Mouse (Mus musculus) midbrain, embryonic 16.5 days (tissue): ENCODE data around the gene Sergef. TPM values are rescaled to one million over a fixed set of nuclear protein-coding genes. Genes with fewer than 3 reads are reported as not detected.

ENCODE experiments used
- ATAC-seq: fragments of 200-750 bp; cut with Nextera tagmentation; 2 replicates; pipeline ENCODE4 v1.8.0; 2017; ENCODE audit warnings: moderate TSS enrichment
- H3K27ac ChIP-seq: fragments of 300-500 bp; sonication (generic); 2 replicates; pipeline ENCODE4 v1.5.1; 2014; ENCODE audit warnings: mild to moderate bottlenecking, low read length, mixed read lengths
- H3K27me3 ChIP-seq: fragments of 300-500 bp; sonication (generic); 2 replicates; pipeline ENCODE4 v1.6.1; 2014; ENCODE audit warnings: low read depth, low read length, mixed read lengths; ENCODE audit not compliant: control insufficient read depth, insufficient read depth
- H3K36me3 ChIP-seq: fragments of 300-500 bp; sonication (generic); 2 replicates; pipeline ENCODE4 v1.6.1; 2014; ENCODE audit warnings: mild to moderate bottlenecking, low read length, moderate library complexity, mixed read lengths; ENCODE audit not compliant: control insufficient read depth, insufficient read depth
- H3K4me1 ChIP-seq: fragments of 300-500 bp; sonication (generic); 2 replicates; pipeline ENCODE4 v1.6.1; 2014; ENCODE audit warnings: mild to moderate bottlenecking, low read length, mixed read lengths; ENCODE audit not compliant: control insufficient read depth, insufficient read depth
- H3K4me2 ChIP-seq: fragments of 300-500 bp; sonication (generic); 2 replicates; pipeline ENCODE4 v1.6.1; 2014; ENCODE audit warnings: mild to moderate bottlenecking, low read length, mixed read lengths
- H3K4me3 ChIP-seq: fragments of 300-500 bp; sonication (generic); 2 replicates; pipeline ENCODE4 v1.5.1; 2014; ENCODE audit warnings: low read depth, mild to moderate bottlenecking, low read length, moderate library complexity, mixed read lengths
- H3K9ac ChIP-seq: fragments of 300-500 bp; sonication (generic); 2 replicates; pipeline ENCODE4 v1.6.1; 2014; ENCODE audit warnings: low read depth, low read length, mixed read lengths
- H3K9me3 ChIP-seq: fragments of 300-500 bp; sonication (generic); replicated peaks from 2 replicates; pipeline ENCODE4 v1.6.1; 2014; ENCODE audit warnings: mild to moderate bottlenecking, low read length, mixed read lengths; ENCODE audit not compliant: control insufficient read depth, poor library complexity, severe bottlenecking
- WGBS: fragments of 180-500 bp; shearing (Covaris S2); extraction: QIAGEN DNeasy Blood & Tissue Kit; methylation state at CpG from one replicate; pipeline ENCODE4 v1.1.7; 2014; 5-methylcytosine and 5-hydroxymethylcytosine counted together
- polyA plus RNA-seq: library from polyadenylated mRNA; unstranded; fragments of >200 nt; fragmentation: Nextera tagmentation; extraction: Ambion mirVana; gene quantifications from 2 replicates; pipeline ENCODE4 v1.2.1, GENCODE M21; 2015

The Sergef gene
- polyA plus RNA-seq, 1 experiment from 2014 or later: 45.8 TPM

DNA sequence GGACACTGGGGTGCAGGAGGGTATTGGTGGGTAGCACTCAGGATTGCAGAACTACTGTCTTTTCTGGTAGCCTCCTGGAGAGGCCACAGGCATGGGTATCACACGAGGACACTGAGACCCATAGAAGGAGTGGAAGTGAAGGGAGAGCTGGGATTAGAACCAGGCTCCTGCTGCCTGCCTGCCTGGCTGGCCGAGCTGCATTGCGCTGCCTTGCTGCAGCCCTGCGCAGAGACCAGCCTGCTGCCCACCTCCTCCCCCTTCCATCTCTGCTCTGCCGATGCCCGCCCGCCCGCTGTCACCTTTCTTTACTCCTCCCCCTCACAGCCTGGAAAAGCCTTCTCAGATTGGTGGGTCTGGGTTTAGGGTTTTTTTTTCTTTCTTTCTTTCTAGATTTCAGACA is 239.3 kb downstream of the Sergef start:
- Histone ChIP-seq H3K36me3 (no peaks in the 10 kb centered on the region), H3K27me3 (peaks cover under 1% of the 10 kb centered on the region; the same call in 1 of the 2 replicates), H3K4me3 (peak overlapping the region; percentile 92), H3K4me2 (peak overlapping the region; percentile 91), H3K9ac (peak overlapping the region; percentile 65), H3K27ac (peak overlapping the region; percentile 50; the same call in 1 of the 2 replicates), H3K4me1 (peaks cover 43% of the 10 kb centered on the region), H3K9me3 (no peaks in the 10 kb centered on the region)
- WGBS: 25% methylated on average over 7 of the region's 8 CpGs
- ATAC-seq: 0 out of 2 replicates have a peak, but pooled peaks have one; percentile 9

DNA sequence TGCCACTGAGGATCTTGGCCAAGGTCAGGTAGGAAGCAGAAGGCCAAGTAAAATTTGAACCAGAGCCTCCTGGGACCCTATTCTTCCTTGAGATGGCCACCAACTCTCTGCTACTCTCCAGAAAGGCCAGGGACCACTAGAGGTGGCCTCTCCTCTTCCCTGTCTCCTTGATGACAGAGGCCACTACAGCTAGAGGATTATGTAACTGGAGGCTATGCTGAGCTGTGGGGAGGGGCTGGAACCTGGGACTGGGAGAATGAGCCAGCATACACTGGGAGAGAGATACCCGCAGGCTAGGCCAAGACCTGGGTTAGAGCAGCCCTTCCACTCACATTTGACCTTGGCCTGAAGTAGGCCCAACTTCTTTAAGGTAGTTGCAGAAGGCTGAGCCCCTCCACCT is 239.9 kb downstream of the Sergef start:
- Histone ChIP-seq H3K4me3 (peak overlapping the region; percentile 92), H3K9me3 (no peaks in the 10 kb centered on the region), H3K36me3 (no peaks in the 10 kb centered on the region), H3K9ac (peak overlapping the region; percentile 65), H3K27me3 (peaks cover 5% of the 10 kb centered on the region), H3K27ac (no peak overlapping the region), H3K4me2 (peak overlapping the region; percentile 91), H3K4me1 (peaks cover 43% of the 10 kb centered on the region)
- 92% methylated on average over 1 of the region's 1 CpGs for WGBS
- ATAC-seq: no peak

DNA sequence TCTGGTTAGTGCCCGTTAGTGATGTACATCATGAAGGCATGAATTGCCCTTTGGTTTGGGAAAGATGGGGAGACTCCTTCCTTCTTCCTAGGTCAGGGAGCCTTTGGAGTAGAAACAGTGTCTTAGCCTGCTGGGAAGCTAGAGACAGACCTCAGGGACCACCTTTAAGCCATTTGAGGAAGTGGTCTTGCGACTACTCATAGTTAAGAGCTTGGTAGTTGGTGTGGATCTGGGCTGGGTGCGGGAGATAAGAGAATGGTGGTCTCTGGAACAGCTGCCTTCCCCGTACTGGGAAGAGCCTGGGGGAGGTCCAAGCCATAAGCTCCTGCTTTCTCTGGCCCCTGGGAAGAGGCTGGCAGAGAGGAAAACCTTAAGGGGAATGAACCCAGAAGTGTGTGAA is 241.0 kb downstream of the Sergef start:
- Histone ChIP-seq H3K36me3 (no peaks in the 10 kb centered on the region), H3K27ac (no peak overlapping the region), H3K4me3 (peak overlapping the region; percentile 92), H3K9me3 (no peaks in the 10 kb centered on the region), H3K4me2 (peak overlapping the region; percentile 91), H3K9ac (peak overlapping the region; percentile 50), H3K4me1 (peaks cover 43% of the 10 kb centered on the region), H3K27me3 (peaks cover 9% of the 10 kb centered on the region)
- 59% methylated on average over 4 of the region's 4 CpGs for WGBS
- no peak for ATAC-seq

DNA sequence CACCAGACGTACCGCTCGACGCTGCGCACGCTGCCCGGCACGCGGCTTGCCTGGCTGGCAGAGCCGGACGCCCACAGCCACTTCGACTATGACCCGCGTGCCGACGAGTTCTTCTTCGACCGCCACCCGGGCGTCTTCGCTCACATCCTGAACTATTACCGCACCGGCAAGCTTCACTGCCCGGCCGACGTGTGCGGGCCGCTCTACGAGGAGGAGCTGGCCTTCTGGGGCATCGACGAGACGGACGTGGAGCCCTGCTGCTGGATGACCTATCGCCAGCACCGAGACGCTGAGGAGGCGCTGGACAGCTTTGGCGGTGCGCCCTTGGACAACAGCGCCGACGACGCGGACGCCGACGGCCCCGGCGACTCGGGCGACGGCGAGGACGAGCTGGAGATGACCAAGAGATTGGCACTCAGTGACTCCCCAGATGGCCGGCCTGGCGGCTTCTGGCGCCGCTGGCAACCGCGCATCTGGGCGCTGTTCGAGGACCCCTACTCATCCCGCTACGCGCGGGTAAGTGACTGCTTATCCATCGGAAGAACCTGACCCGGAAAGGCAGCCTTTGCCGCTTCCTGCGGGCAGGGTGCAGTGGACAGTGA is 241.8 kb downstream of the Sergef start:
- H3K9ac ChIP-seq: peak overlapping the region; percentile 98
- peaks cover 9% of the 10 kb centered on the region for H3K27me3 ChIP-seq
- H3K4me2 ChIP-seq: peak overlapping the region; percentile 91
- H3K4me1 ChIP-seq: peaks cover 42% of the 10 kb centered on the region
- WGBS: 9% methylated on average over 70 of the region's 70 CpGs
- H3K4me3 ChIP-seq: peak overlapping the region; percentile 92
- no peak for ATAC-seq
- peak overlapping the region; percentile 89 for H3K27ac ChIP-seq
- no peaks in the 10 kb centered on the region for H3K9me3 ChIP-seq
- no peaks in the 10 kb centered on the region for H3K36me3 ChIP-seq

DNA sequence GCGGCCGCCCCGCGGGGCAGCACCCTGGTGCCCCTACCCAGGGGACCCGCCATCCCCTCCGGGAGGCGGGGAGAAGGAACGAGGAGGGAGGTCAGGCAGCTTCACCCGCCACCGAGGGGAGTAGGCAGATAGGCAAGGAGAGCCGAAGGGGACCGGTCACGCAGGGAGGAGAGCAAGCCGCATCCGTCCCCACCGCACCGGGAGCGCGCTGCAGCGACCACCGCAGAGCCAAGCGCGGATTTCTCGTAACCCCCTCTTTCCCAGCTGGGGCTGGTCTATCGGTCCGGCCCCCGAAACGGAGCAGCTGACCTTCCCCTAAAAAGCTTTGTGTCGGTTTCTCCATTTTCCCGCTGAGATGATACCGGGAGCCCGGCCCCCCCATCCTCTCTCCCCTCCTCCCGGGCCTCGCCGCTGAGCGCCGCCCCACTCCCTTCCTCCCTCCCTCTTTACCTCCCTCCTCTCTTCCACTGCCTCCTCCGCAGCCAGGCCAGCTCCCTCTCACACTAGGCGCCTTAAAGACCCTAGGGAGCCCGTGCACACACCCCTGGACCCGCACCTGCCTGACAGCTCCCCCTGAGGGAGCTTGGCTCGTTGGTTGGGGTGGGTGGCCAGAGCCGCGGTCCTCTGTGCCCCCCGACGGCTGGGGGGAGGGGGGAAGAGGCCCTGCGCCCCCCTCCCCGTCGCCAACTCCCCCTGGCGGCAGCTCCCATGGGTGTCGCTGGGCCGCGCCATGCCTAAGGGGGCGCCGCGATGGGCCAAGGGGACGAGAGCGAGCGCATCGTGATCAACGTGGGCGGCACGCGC is 242.5 kb downstream of the Sergef start:
- Histone ChIP-seq H3K4me1 (peaks cover 38% of the 10 kb centered on the region), H3K4me3 (peak overlapping the region; percentile 92), H3K27me3 (peaks cover 9% of the 10 kb centered on the region), H3K27ac (peak overlapping the region; percentile 89), H3K9ac (peak overlapping the region; percentile 98), H3K4me2 (peak overlapping the region; percentile 91), H3K9me3 (no peaks in the 10 kb centered on the region), H3K36me3 (no peaks in the 10 kb centered on the region)
- under 1% methylated on average over 50 of the region's 64 CpGs for WGBS
- peak; percentile 59 for ATAC-seq

DNA sequence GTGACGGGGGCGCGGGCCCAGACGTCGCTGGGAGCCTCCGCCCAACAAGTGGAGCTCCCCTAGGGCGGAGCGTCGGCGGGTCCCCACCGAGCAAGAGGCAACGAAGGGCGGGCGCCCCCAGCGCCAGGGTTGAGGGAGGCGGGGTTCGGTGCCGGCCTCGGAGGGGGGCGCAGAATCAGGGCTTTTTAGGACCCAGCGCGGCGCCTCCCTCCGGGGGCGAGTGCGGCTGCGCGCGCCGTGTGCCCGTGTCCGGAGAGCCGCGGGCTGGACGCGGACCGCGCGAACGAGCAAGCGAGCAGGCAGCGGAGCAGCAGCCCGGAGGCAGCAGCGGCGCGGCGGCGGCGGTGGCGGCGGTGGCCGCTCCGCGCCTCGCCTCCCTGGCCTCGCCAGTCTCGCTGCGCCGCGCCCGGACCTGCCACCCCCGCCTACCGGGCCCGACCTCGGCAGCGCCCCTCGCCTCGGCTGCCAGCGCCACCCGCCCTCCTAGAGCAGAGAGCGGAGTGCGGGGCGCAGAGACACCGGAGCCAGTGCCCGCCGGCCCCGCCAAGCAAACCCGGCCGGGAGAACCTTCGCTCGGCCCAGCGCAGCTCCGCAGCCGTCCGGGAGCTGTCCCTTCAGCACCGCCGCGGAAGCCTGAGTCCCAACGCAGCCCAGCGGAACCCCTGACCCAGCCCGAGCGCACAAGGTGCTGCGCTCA is 243.2 kb downstream of the Sergef start, which contains the start of gene Kcnc1:
Gene Kcnc1 (plus strand): TSS at position 267 of the 697 bp plus-strand sequence.
- Histone ChIP-seq H3K27ac (peak within 1 kb of the TSS; percentile 89), H3K27me3 (peaks cover 9% of the 10 kb centered on the region), H3K4me2 (peak within 1 kb of the TSS; percentile 91), H3K9me3 (no peaks in the 10 kb centered on the region), H3K36me3 (no peaks in the 10 kb centered on the region), H3K4me3 (peak within 1 kb of the TSS; percentile 92), H3K9ac (peak within 1 kb of the TSS; percentile 98), H3K4me1 (peaks cover 35% of the 10 kb centered on the region)
- peak; percentile 75 for ATAC-seq
- WGBS: under 1% methylated on average over 43 of the region's 93 CpGs

DNA sequence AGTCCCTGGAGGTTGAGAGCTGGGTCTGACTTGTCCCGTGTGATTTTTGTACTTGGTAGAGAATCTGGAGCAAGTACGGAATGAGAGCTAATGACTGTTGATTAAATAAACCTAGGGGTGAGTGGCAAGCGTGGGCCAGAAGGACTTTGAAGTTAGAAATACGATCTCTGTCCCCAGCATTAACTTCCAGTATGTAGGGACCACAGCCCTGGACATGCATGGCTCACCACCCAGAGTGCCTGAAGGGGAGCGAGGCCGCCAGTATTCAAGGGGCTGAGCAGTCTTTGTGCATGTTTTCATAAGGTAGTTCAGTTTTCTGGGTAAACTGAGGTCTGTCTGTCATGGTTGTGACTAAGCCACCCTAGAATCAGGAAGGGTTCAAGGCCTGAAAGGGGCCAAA is 244.0 kb downstream of the Sergef start:
- H3K9ac ChIP-seq: peak overlapping the region; percentile 98

DNA sequence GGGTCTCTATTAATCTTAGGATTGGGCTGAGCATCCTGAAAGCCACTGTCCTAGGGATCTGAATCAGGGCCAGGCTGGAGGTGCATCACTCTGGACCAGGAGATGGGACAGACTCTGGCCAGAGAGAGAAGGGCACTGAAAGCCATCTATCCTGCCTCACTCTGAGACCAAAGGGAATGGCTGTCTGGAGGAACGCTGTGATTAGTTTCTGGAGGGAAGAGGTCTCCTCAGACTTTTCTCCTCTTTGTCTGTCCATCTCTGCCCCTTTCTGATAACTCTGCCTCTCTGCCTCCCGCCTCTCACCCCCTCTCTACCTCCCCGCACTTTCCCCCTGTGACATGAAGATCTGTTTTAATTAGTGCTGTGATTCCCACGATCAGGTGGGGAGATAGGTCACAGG is 244.7 kb downstream of the Sergef start:
- ATAC-seq: no peak
- Histone ChIP-seq H3K9ac (no peak overlapping the region), H3K27me3 (peaks cover 9% of the 10 kb centered on the region)

More for the DNA sequence above, 244.0 kb downstream of the Sergef start:
- Histone ChIP-seq H3K4me2 (peak overlapping the region; percentile 91), H3K36me3 (no peaks in the 10 kb centered on the region), H3K4me3 (peak overlapping the region; percentile 92), H3K4me1 (peaks cover 28% of the 10 kb centered on the region), H3K27ac (no peak overlapping the region), H3K27me3 (peaks cover 9% of the 10 kb centered on the region), H3K9me3 (no peaks in the 10 kb centered on the region)
- WGBS: 38% methylated on average over 6 of the region's 6 CpGs
- no peak for ATAC-seq

More for the DNA sequence above, 244.7 kb downstream of the Sergef start:
- Histone ChIP-seq H3K4me1 (peaks cover 22% of the 10 kb centered on the region), H3K4me2 (no peak overlapping the region), H3K9me3 (no peaks in the 10 kb centered on the region), H3K4me3 (no peak overlapping the region), H3K36me3 (no peaks in the 10 kb centered on the region), H3K27ac (no peak overlapping the region)
- 46% methylated on average over 4 of the region's 4 CpGs for WGBS
